Mouse (Mus musculus) neural tube, postnatal 0 days (tissue): Measurements from ENCODE around the gene Aadacl3. TPM values are rescaled to one million over a fixed set of nuclear protein-coding genes. Genes with fewer than 3 reads are reported as not detected.

Experiments
- polyA plus RNA-seq: library from polyadenylated mRNA; unstranded; fragments of >200 nt; fragmentation: Nextera tagmentation; extraction: Ambion mirVana; gene quantifications from 2 replicates; pipeline ENCODE4 v1.2.1, GENCODE M21; 2015

Aadacl3 gene
- not detected in 2 replicates for polyA plus RNA-seq

GRCm38 (mm10) chr4:144463656-144464055 is at the start of gene Aadacl3:
Aadacl3 (minus strand) TSS chr4:144463756.

DNA sequence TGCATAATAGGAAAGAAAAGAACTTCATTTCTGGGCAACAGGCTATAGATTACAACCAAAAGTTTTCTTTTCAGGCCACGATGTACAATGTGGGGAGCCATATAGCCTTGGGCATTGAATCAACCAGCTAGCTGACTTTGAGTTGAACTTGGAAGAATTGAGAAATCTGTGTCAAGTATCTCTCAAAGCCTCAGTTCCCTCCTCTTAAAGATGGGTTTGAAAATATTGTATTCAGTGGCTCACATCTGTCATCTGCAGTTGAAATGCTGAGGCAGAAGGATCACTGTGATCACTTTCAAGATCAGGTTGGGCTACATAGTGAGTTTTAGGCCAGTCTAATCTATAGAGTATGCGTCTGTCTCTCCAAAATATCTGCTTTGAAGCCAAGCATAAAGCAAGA is 10.3 kb downstream of the Aadacl3 start, which contains the start of gene Gm9944:
TSS of gene Gm9944 (minus strand) at position 101 of the 400 bp plus-strand sequence.

DNA sequence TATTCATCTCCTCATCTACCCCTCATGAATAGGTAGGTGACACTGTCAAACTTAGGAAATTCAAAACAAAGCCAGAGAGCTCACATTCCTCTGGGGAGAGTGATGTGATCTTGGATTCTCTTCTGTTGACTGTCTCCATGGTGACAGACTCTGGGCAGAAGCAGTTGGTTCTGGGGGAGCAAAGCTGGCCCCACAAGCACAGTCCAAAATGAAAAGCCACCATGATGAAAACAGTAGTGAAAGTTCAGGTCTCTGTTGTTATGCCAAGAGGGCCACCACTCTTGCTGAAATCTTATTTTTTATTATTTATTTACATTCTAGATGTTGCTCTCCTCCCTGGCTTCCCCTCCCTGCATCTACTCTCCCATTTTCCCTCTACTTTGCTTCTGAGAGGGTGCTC is 24.9 kb downstream of the Aadacl3 start, which contains the start of gene 1700012P22Rik:
TSS of gene 1700012P22Rik (minus strand) at position 101 of the 400 bp plus-strand sequence.

DNA sequence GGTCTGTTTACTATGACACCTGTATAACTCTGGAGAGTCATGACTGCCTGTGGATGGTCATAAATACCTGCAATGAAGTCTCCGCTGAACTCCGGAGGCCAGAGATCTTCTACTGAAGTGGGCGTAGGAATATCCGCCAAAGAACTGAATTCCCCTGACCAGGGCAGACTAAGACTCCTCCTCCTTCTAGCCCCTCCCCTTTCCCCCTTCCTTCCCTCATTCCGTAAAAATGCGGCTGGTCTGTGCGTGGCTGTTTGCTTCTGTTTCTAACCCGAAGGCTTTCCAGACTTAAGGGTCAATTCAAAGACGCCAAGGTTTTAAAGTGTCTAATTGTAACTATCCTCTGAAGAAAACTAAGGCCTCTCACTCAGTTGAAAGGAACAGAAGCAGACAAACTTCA is 55.3 kb downstream of the Aadacl3 start, which contains the start of gene Pramef12:
TSS of gene Pramef12 (minus strand) at position 175 of the 400 bp plus-strand sequence.

Other genes starting within 250 kb of the Aadacl3 start
- gene Pramel5, start 183.3 kb downstream of the Aadacl3 start, polyA plus RNA-seq, result not detected in 2 replicates
- not detected in 2 replicates for gene Gm13128, start 133.5 kb downstream of the Aadacl3 start, polyA plus RNA-seq
- gene Gm13119, start 105.8 kb downstream of the Aadacl3 start, polyA plus RNA-seq, result not detected in 2 replicates
- not detected in 2 replicates for gene Pramef20, start 85.8 kb downstream of the Aadacl3 start, polyA plus RNA-seq
- gene Pramef12, start 55.3 kb downstream of the Aadacl3 start, polyA plus RNA-seq, result not detected in 2 replicates
- gene 1700012P22Rik, start 25.0 kb downstream of the Aadacl3 start, polyA plus RNA-seq, result 0.26 and 0.56 TPM in 2 replicates
- not detected in 2 replicates for gene Gm9944, start 10.4 kb downstream of the Aadacl3 start, polyA plus RNA-seq
- gene 9430007A20Rik, start 56.1 kb upstream of the Aadacl3 start, polyA plus RNA-seq, result not detected in 2 replicates
- gene Gm13124, start 101.4 kb upstream of the Aadacl3 start, polyA plus RNA-seq, result not detected in 2 replicates
- not detected in 2 replicates for gene Aadacl4, start 150.0 kb upstream of the Aadacl3 start, polyA plus RNA-seq
- gene Gm436, start 222.6 kb upstream of the Aadacl3 start, polyA plus RNA-seq, result not detected in 2 replicates